9 mouse cellular contexts compared by ENCODE assay signal in the genomic region with DNA sequence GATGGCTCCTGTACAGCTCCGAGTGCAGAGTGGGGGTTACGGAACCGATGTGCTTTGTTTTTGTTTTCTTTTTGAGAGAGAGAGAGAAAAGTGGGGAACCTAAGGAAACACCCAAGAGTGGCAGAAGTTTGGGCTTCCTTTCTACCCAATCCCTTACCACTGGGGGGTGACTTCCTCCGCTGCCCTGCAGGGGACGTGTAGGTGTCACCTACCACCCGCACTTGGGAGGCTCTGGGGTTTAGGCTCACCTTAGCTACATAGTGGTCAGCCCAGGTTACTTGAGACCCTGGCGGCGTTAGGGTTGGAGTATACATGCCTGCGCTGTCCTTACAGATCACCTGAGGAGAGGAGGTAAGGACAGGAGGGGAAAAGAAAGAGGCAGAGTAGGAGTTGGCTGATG. TPM values are rescaled to one million over a fixed set of nuclear protein-coding genes. Genes with fewer than 3 reads are reported as not detected.
DNase-seq lines count a peak whose midpoint lies in the region; ATAC-seq and TF ChIP-seq lines count a peak whose summit lies in the region.
"Had no signal": no experiment of that assay in that cellular context is flagged by ENCODE, and none has a peak within 500 bp of the region (broad histone marks: within the 10 kb centered on the region; RNA-seq: fewer than 3 reads in every experiment).

No protein-coding gene starts in this region.

- no peak for ATAC-seq in midbrain, embryonic 11.5 days (ENCODE audit: low FRiP score)
- no peak for ATAC-seq in midbrain, embryonic 13.5 days
- no peak for ATAC-seq in heart, embryonic 13.5 days (ENCODE audit: extremely low read depth, insufficient number of reproducible peaks, low FRiP score, low TSS enrichment)
- ATAC-seq in liver, embryonic 14.5 days (ENCODE audit: insufficient read depth) = no peak
- ATAC-seq in inflammation-experienced regulatory T-cells, adult 6 months = no peak

- 76% methylated on average over 9 of the region's 9 CpGs for WGBS in midbrain, embryonic 11.5 days
- 72% methylated on average over 9 of the region's 9 CpGs for WGBS in midbrain, embryonic 13.5 days
- WGBS in heart, embryonic 13.5 days = 65% methylated on average over 9 of the region's 9 CpGs
- 74% methylated on average over 9 of the region's 9 CpGs for WGBS in liver, embryonic 14.5 days (ENCODE audit: insufficient replicate concordance)

- H3K9ac ChIP-seq in midbrain, embryonic 11.5 days (ENCODE audit: low read length) = peak overlapping the region; percentile 59; the same call in 1 of the 2 replicates
- no peak overlapping the region for H3K9ac ChIP-seq in midbrain, embryonic 13.5 days (replicated peaks)
- peak overlapping the region; percentile 75 for H3K9ac ChIP-seq in heart, embryonic 13.5 days
- H3K9ac ChIP-seq in liver, embryonic 14.5 days (replicated peaks) = no peak overlapping the region

- peak; percentile 10; the same call in 1 of the 2 replicates for TF ChIP-seq CTCF in liver, embryonic 14.5 days (IDR thresholded peaks at IDR 0.05; ENCODE audit: low read depth)

- intact Hi-C loops in gastrocnemius, postnatal 36 days (cut with DNase I) = loop anchor here (5.0 kb wide), 3 partner anchors 56 to 451 kb away; a partner anchor contains a TSS

- no peak overlapping the region for H3K4me2 ChIP-seq in midbrain, embryonic 11.5 days
- H3K4me2 ChIP-seq in midbrain, embryonic 13.5 days (replicated peaks) = no peak overlapping the region
- H3K4me2 ChIP-seq in heart, embryonic 13.5 days = peak overlapping the region; percentile 83
- peak overlapping the region; percentile 72 for H3K4me2 ChIP-seq in liver, embryonic 14.5 days (ENCODE audit: low read depth)

- peaks cover 4% of the 10 kb centered on the region; the same call in 1 of the 2 replicates for H3K4me1 ChIP-seq in midbrain, embryonic 11.5 days (ENCODE audit: control insufficient read depth, insufficient read depth, low read length)
- peaks cover 32% of the 10 kb centered on the region for H3K4me1 ChIP-seq in midbrain, embryonic 13.5 days (replicated peaks)
- peaks cover 16% of the 10 kb centered on the region for H3K4me1 ChIP-seq in heart, embryonic 13.5 days
- H3K4me1 ChIP-seq in liver, embryonic 14.5 days (replicated peaks; ENCODE audit: control insufficient read depth in 2 of 2, insufficient read depth in 2 of 2, low read length in 1 of 2) = peaks cover 4 to 10% of the 10 kb centered on the region in 2 experiments; a peak in 2 of 4 replicates

- H3K27me3 ChIP-seq in midbrain, embryonic 11.5 days (ENCODE audit: control insufficient read depth, insufficient read depth, low read length) = no peaks in the 10 kb centered on the region
- 0 out of 2 replicates have a peak, but pooled peaks cover 1% of the 10 kb centered on the region for H3K27me3 ChIP-seq in midbrain, embryonic 13.5 days
- no peaks in the 10 kb centered on the region for H3K27me3 ChIP-seq in heart, embryonic 13.5 days (replicated peaks)
- no peaks in the 10 kb centered on the region for H3K27me3 ChIP-seq in liver, embryonic 14.5 days (ENCODE audit: control insufficient read depth, insufficient read depth, low read length)

- no peak overlapping the region for H3K27ac ChIP-seq in midbrain, embryonic 11.5 days (ENCODE audit: low read depth, low read length)
- no peak overlapping the region for H3K27ac ChIP-seq in midbrain, embryonic 13.5 days
- 0 out of 2 replicates have a peak overlapping the region, but pooled peaks have one; percentile 30 for H3K27ac ChIP-seq in heart, embryonic 13.5 days (replicated peaks)
- H3K27ac ChIP-seq in liver, embryonic 14.5 days = no peak overlapping the region

- no peak overlapping the region for H3K4me3 ChIP-seq in midbrain, embryonic 11.5 days (ENCODE audit: low read depth, low read length)
- no peak overlapping the region for H3K4me3 ChIP-seq in midbrain, embryonic 13.5 days (replicated peaks)
- H3K4me3 ChIP-seq in heart, embryonic 13.5 days = peak overlapping the region; percentile 61
- no peak overlapping the region for H3K4me3 ChIP-seq in liver, embryonic 14.5 days (ENCODE audit: insufficient read depth in 1 of 2, low read depth in 2 of 2, low read length in 2 of 2)

- no peaks in the 10 kb centered on the region for H3K9me3 ChIP-seq in midbrain, embryonic 11.5 days (ENCODE audit: control insufficient read depth, low read length)
- no peaks in the 10 kb centered on the region for H3K9me3 ChIP-seq in midbrain, embryonic 13.5 days
- peaks cover 3% of the 10 kb centered on the region; the same call in 1 of the 2 replicates for H3K9me3 ChIP-seq in heart, embryonic 13.5 days
- no peaks in the 10 kb centered on the region for H3K9me3 ChIP-seq in liver, embryonic 14.5 days (ENCODE audit: control insufficient read depth, low read length)

- no peaks in the 10 kb centered on the region for H3K36me3 ChIP-seq in midbrain, embryonic 11.5 days (ENCODE audit: control insufficient read depth, insufficient read depth, low read length)
- peaks cover 11% of the 10 kb centered on the region; the same call in 1 of the 2 replicates for H3K36me3 ChIP-seq in midbrain, embryonic 13.5 days
- peaks cover 17% of the 10 kb centered on the region; the same call in 1 of the 2 replicates for H3K36me3 ChIP-seq in heart, embryonic 13.5 days
- no peaks in the 10 kb centered on the region for H3K36me3 ChIP-seq in liver, embryonic 14.5 days (replicated peaks; ENCODE audit: control insufficient read depth, insufficient read depth, low read depth)

- no peak for DNase-seq in midbrain, embryonic 11.5 days (ENCODE audit: low spot score, missing footprints)
- no peak for DNase-seq in liver, embryonic 14.5 days (ENCODE audit: low read depth in 3 of 3, low spot score in 3 of 3)
- peak; percentile 39 to 40 for DNase-seq in thymus, postnatal 10 days (ENCODE audit: low spot score in 2 of 2)
- DNase-seq in gastrocnemius, postnatal 36 days = no peak
- DNase-seq in c-Kit-positive CD71-positive TER-119-positive erythroid progenitor cells, embryonic 14.5 days (ENCODE audit: low spot score) = no peak

- TF ChIP-seq EP300 in liver, embryonic 14.5 days (IDR thresholded peaks at IDR 0.05; ENCODE audit: low read depth) = no peak

RNA-seq across cellular contexts. Expression of a gene that starts 0.7 kb away (rescaled TPM):
- 6.9 and 8.7 TPM in 2 replicates for polyA plus RNA-seq in midbrain, embryonic 11.5 days (2014; fragmentation: Nextera tagmentation; extraction: Ambion mirVana)
- 10.3 and 14.0 TPM in 2 replicates for polyA plus RNA-seq in midbrain, embryonic 13.5 days (2015; fragmentation: Nextera tagmentation; extraction: Ambion mirVana)
- 5.4 and 5.6 TPM in 2 replicates for polyA plus RNA-seq in heart, embryonic 13.5 days (2015; fragmentation: Nextera tagmentation; extraction: Ambion mirVana)
- 1.7 and 1.9 TPM in 2 replicates for polyA plus RNA-seq in liver, embryonic 14.5 days (2012; rRNA removed)
- polyA plus RNA-seq in liver, embryonic 14.5 days (2014; fragmentation: Nextera tagmentation; extraction: Ambion mirVana) = 2.1 and 3.3 TPM in 2 replicates
- total RNA-seq in gastrocnemius, postnatal 36 days (2021) = 1 to 10 TPM; 2.6 to 2.7 TPM
- 10 to 100 TPM; 10.6 to 18.7 (median 14.6) TPM for polyA plus RNA-seq in inflammation-experienced regulatory T-cells, adult 6 months (2017; shearing (Covaris generic))

RNA-seq across cellular contexts. Expression of a gene that starts 57.0 kb away (rescaled TPM):
- 0.61 and 0.71 TPM in 2 replicates for polyA plus RNA-seq in midbrain, embryonic 11.5 days (2014; fragmentation: Nextera tagmentation; extraction: Ambion mirVana)
- 4.8 and 5.7 TPM in 2 replicates for polyA plus RNA-seq in midbrain, embryonic 13.5 days (2015; fragmentation: Nextera tagmentation; extraction: Ambion mirVana)
- polyA plus RNA-seq in heart, embryonic 13.5 days (2015; fragmentation: Nextera tagmentation; extraction: Ambion mirVana) = 0.09 and 0.27 TPM in 2 replicates
- 0.02 and 0.06 TPM in 2 replicates for polyA plus RNA-seq in liver, embryonic 14.5 days (2012; rRNA removed)
- polyA plus RNA-seq in liver, embryonic 14.5 days (2014; fragmentation: Nextera tagmentation; extraction: Ambion mirVana) = 0.06 TPM in 1 of 2 replicates, not detected in the other
- 1 to 10 TPM; 1.7 to 2.3 TPM for total RNA-seq in gastrocnemius, postnatal 36 days (2021)
- 1 to 10 TPM; 5.0 to 7.1 (median 5.6) TPM for polyA plus RNA-seq in inflammation-experienced regulatory T-cells, adult 6 months (2017; shearing (Covaris generic))
- total RNA-seq: liver, adult 2 months had no signal
- polyA plus RNA-seq: liver, adult 2 months had no signal

Comparison
In these comparisons a context has a peak if more than half of its experiments do, and no peak if none do; other contexts are left out.
1. H3K9ac ChIP-seq: peak in midbrain, embryonic 11.5 days (single experiment) and heart, embryonic 13.5 days (single experiment); none in midbrain, embryonic 13.5 days (single experiment) and liver, embryonic 14.5 days (single experiment).
2. DNase-seq: peak in thymus, postnatal 10 days (2 of 2); none in midbrain, embryonic 11.5 days (single experiment), liver, embryonic 14.5 days (0 of 3), gastrocnemius, postnatal 36 days (0 of 2) and c-Kit-positive CD71-positive TER-119-positive erythroid progenitor cells, embryonic 14.5 days (single experiment).
3. H3K4me2 ChIP-seq: peak in heart, embryonic 13.5 days (single experiment) and liver, embryonic 14.5 days (single experiment); none in midbrain, embryonic 11.5 days (single experiment) and midbrain, embryonic 13.5 days (single experiment).